Mouse (Mus musculus): Measurements from ENCODE around the gene Olfr56.
"Not testable (repeated sequence)": the region's sequence is repeated elsewhere in the genome, so short reads cannot be mapped to it uniquely, and the experiment has no call there.

Olfr56 gene

DNA sequence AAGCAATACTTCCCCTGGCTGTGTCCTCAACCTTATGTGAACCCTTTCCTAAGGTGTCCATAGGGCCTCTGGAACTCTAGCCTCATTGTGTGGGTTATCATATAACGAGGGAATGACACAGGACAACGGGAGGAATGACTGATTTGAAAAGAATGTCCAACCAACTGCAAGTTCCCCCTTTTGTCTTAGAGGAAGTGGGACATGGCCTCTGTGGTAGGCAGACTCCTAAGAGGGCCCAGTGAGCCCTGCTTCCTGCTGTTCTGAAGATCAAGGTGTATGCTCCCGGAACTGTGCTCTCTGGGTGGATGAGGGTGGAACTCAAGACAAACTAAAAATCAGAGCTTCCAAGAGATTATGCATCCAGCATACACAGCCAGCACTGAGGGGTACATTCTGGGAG is 81.4 kb downstream of the Olfr56 start:
- DNase-seq, result not testable (repeated sequence)

DNA sequence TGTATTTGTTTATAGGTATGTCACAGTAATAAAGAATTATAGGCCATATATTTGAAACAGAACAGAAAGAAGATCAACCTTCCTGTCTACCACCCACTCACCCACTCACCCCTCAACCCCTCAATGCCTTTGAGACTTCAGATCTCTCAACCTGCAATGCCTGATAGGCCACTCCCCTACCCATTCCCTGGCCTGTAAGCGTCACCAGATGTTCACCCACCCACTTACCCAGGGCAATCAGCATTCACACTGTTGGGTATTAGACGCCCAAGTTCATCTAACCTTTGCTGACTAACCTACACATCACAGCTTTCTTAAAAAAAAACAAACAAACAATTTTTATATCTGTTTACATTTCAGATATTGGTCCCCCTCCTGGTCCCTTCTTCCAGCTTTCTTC is 83.2 kb downstream of the Olfr56 start:
- not testable (repeated sequence) for DNase-seq

DNA sequence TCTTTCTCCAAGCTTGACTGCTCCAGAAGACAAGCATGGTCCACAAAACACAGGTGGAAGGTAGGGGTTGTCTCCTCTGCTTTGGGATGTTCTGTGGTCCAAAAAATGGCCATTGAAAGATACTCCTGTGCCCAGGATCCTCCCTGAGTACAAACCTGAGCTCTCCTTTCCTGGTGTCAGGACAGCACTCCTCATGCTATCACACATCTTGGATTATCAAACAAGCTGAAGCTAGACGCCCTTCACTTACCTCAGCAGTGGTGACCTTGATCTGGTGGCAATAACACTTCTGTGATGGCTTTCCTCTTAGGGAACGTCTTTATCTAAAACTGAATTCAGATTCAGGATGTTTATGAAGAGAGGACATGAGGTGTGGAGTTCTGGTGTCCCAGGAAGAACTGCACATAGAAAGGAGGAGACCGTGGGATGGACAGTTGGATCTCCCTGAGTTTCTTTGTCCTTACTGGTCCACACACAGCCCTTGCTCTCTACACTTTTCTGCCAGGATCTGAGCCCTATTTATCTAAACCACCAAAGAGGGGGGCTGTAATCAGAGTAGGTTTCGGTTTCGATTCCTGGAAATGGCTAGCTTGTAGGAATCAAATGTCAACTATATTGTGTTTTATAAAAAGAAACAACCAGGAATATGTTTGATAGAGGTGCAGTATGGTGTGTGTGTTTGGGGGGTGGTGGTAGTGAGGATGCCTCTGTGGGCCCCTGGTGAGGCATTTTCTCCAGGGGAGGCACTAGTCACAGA is 85.2 kb downstream of the Olfr56 start, which contains the start of gene Tgtp2:
Gene Tgtp2 (minus strand): TSS at position 494 of the 757 bp plus-strand sequence.
- DNase-seq, result not testable (repeated sequence)

DNA sequence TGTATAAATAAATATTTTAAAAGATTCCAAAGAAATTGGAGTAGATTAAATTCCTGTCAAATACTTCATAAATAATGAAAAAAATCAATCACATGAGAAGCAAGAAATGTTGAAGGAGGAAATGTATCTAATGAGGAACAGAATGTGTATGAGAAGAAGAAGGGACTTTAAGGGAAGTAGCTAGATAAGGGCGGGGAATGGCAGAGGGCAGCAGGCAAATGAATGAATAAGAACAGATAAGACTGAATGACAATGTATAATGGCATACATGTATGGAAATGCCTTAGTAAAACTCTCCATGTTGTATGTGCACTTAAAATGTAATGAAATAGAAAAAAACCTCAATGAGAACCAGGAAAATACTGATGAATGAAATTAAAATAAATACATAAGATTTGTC is 89.7 kb downstream of the Olfr56 start:
- no peak for DNase-seq

DNA sequence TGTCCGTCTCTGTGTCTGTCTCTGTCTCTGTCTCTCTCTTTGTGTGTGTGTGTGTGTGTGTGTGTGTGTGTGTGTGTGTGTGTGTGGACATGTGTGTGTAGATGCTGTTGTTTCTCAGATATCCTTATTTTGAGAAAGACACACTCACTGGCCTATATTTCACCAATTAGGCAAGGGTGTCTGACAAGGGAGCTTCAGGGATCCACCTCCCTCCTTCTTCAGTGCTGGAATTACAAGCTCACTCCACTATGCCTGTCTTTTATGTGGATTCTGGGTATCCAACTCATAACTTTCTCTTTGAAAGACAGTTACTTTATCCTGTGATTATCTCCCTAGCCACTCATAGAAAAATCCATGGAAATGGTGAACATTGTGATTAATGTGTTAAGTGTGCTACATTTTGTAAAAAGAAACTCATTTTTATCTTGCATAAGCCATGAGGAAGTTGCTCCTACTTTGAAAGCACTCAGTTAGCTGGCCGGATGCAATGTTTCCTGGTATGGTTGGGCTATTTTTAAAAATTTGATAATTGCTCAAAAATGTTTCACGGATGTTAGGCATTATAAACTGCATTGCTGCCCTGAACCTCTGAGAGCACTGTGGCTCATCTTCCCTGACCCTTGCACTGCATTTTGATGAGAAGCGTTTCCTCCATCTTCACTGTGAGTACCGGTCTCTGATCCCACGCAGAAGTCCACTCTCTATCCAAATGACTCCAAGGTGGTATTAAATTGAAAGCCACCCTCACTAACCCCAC is 97.5 kb downstream of the Olfr56 start, which contains the start of gene Ifi47:
Gene Ifi47 (plus strand): TSS at position 587 of the 757 bp plus-strand sequence.
- not testable (repeated sequence) for DNase-seq

DNA sequence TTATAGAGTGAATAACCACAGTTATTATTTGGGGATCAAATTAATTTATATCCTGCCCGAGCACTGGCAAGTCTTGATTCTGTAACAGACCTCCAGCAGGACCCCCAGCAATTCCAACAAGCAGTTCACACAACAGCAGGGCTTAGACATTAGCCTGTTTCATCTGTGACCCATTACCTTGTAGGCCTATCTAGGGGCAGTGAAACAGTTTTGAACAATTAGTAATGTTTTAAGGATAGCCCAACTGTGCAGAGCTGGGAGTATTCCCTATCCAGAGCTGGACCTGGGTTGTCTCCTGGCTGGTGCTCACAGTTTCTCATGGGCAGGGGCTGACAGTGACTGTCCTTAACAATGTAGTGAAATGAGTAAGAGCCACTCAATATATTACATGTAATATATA is 98.3 kb downstream of the Olfr56 start:
- DNase-seq, result no peak

DNA sequence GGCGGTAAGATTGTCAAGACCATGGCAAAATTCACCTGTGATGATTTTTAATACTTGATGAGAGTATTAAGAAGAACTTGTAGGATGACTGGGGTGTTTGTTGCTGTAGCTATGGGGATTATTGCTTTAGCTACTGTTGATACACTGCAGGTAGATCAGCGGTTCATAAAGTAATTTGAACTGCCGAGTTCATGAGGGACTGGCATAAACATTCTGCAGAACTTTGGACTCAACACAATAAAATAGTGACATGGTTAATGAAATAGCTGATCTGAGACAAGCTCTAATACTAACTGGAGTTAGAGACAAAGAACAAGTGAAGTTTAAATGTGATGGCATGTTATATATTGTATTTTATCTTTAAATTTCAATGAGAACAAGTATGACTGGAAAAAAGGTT is 100.0 kb downstream of the Olfr56 start:
- DNase-seq, result no peak

DNA sequence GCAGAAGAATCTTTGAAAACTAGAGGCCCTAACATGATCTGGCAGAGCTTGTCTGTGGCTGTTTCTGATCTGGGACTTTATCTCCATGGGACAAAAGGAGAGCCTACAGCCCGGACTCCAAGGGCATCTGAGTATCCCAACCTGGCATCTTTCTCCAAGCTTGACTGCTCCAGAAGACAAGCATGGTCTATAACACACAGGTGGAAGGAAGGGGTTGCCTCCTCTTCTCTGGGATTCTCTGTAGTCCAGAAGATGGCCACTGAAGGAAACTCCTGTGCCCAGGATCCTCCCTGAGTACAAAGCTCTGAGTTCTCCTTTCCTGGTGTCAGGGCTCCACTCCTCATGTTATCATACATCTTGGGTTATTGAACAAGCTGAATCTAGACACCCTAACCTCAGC is 101.9 kb downstream of the Olfr56 start:
- no peak for DNase-seq

DNA sequence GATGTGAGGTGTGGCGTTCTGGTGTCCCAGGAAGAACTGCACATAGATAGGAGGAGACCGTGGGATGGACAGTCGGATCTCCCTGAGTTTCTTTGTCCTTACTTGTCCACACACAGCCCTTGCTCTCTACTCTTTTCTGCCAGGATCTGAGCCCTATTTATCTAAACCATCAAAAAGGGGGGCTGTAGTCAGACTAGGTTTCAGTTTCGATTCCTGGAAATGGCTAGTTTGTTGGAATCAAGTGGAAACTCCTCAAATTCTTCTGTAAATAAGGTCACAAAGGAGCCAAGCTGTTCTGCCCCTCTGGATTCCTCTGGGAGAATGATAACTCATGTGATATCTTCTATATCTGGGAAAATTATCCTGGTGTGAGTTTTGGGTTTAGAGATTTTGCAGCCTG is 102.7 kb downstream of the Olfr56 start:
- DNase-seq, result no peak

DNA sequence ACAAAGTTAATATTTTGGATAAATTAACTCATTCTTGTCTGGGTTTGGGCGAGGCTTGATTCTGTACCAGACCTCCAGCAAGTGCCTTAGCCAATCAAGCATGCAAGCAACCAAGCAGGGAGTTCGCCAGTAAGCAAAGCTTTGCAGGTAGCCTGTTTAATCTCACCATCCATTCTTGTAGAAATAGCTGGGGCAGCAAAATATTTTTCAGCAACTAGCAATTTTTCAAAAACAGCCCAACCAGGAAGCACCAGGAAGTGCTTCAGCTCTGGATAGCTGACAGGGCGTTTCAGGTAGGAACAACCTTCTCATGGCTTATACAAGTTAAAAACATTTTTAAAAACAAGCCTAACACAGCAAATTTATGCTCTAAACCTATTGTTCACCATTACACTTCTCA is 103.2 kb downstream of the Olfr56 start:
- DNase-seq, result no peak

DNA sequence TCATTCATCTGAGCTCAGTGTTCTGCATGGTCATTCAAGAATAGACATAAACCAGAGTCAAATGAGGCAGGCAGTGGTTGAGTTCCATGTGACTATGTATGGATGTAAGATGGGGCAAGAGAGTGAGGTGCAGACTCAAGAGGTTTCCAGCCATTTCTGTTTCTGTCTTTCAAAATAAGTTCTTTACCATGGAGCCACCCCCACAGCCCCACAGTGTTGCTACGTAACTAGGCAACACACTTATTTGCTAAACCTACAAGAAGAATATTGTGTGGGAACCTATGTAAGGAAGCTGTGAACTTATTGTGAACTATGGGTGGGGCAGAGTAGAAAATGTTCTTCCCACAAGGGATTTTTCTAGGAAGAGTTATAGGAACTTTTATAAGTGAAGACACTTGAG is 104.5 kb downstream of the Olfr56 start:
- DNase-seq, result no peak

DNA sequence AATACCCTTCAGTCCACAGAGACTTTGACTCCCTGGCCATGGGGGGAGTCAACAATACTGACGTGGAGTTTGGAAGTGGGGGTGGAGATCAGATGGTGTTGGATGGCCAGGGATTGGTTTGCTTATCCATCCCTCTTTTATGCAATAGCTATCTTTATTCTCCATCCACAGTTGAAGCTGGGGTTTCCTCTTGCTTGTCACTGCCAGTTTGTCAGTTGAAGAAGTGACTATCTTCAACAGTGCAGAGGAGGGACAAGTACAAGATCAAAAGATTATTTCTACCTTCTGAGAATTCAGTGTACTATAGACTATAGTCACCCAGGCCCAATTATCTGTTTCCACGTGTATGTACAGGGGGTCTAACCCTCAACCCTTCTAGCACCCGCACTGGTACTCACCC is 105.1 kb downstream of the Olfr56 start:
- no peak for DNase-seq

DNA sequence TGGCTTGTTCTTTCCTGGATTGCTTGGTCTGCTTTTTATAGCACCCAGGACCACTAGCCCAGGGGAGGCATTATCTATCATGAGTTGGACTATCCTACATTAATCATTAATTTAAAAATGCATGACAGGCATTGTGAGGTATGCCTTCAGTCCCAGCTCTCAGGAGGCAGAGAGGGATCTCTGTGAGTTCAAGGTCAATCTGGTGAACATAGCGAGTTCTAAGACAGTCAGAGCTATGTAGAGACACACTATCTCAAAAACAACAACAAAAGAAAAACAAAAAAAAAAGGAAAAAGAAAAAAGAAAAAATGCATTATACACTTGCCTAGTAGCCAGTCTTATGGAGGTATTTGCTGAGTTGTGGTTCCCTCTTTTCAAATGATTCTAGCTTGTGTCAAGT is 105.7 kb downstream of the Olfr56 start:
- DNase-seq, result no peak

DNA sequence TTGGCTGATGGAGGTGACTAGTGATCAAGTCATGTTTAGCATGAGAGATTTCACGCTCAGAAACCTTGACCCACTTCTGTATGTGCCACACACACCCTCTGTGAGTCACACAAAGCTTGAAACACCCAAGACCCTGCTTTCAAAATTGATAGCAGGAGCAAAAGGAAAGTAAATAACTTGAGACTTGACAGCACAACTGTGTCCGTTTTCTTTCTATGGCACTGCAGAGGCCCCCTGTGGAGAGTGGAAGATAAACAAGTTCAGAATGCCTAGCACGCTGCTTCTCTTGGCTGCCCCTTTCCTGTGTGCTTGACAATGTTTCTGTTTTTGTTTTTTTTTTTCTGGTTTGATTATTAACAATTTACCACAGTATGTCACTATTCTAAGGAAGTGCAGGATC is 106.2 kb downstream of the Olfr56 start:
- DNase-seq, result peak; percentile 21

DNA sequence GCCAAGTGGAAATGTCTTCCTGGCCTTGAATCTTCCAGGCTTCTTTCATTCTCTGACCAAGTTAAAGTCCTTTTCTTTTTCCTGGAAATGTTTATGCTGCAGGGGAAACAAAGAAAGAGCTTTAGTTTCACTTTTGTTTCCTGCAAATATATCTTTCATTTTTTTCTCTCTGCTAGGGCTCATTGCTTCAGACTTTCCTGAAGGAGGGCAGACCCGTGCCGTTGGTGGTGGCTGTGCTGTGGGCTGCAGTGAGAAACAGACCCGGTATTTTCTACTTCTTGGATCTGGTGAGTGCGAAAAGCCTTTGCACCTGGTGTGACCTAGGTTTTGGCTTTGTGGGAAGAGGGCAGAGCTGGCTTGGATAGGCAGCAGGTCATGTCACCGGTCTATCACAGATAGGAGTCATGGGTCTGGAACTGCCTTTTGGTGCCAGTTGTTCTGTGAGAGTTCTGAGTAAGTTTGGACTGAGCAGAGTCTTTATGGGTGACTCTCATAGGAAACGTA is 108.2 kb downstream of the Olfr56 start:
- no peak for DNase-seq

DNA sequence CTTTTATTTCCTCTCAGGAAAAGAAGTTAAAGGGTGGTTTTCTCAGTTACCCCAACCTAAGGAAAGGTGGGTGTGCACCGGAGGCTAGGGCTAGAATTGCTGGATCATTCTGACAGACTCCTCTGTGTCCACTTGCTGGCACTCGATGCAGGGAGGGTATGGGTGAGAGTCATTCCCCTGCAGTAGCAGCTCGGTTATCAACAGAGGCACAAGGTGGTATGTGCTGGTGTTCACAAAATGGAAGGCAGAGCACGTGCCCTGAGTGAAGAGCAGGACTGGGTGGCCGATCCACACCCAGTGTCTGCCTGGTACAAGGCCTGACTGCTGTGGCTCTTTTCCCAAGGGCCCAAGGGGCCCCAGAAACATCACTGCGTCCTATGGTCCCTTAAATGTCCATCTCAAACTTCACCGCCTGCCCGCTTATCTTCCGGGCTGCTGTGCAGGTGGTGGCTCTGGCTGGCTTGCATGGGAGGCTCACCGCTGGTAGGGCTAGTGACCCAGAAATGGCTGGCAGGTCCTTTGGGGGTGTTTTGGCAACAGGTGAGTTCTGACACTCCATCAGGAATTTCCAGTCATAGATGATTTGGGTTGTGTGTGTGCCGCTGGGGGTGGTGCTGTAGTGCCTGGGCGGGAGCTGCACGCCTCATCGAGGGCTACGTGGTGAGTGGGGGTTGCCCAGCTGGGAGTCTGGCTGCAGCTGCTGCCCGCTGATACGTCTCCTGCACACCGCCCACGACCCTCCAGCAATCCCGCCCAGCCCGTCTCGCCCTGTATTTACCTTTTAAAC is 109.3 kb downstream of the Olfr56 start:
- peak; percentile 18 for DNase-seq

DNA sequence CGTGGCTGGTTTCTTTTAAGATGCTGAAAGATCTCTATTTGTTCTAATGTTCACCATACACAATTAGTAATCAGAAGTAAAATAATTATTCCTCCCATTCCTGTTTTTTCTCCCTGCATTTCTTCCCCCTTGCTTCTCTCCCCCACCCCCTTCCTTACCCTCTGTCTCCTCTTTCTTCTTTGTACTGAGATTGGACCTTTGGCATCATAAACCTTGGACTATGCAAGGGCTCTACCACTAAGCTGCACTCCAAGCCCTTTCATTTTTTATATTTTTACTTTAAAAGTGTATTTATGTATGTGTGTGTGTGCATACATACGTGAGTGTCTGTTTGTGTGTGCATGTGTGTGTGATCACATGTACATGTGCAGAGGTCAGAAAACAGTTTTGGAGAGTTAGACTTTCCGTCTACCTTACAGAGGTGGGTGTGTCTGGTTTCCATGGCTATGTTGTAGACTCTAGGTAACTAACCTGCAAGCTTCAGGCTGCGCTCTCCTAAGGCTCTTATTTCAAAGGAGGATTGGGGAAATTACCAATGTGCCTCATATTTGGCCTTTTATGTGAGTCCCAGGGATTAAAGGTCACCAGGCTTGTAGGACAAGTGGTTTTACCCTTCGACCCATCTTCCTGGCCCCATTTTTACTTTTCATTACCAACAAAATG is 110.4 kb downstream of the Olfr56 start:
- DNase-seq, result no peak

DNA sequence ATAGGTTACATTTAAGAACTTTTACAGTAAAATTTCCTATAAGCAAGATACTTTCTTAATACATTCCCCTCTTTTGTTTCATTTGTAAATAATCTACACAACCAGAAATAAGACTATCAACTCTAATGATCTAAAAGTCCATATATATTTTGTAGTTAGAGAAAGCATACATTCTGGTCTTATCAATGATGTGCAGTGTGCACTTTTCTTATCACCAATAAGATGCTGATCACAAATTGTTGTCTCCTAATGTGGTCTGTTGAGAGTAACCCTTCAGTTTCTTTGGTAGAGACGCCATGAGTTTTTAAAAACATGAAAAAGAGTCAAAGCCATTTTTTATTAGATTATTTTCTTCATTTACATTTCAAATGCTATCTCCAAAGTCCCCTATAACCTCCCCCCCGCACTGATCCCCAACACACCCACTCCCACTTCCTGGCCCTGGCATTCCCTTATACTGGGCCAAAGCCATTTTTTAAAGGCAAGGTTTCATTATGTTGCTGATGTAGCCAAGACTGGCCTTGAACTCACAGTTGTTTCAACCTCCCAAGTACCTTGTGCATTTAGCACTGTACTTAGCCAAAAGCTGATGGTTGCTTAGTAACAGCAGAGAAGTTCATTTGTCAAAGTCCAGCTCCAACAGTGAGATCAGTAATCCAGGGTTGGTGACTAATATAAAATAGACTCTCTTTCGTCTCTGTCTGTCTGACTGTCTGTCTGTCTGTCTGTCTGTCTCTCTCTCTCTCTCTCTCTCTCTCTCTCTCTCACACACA is 111.2 kb downstream of the Olfr56 start:
- DNase-seq, result no peak

DNA sequence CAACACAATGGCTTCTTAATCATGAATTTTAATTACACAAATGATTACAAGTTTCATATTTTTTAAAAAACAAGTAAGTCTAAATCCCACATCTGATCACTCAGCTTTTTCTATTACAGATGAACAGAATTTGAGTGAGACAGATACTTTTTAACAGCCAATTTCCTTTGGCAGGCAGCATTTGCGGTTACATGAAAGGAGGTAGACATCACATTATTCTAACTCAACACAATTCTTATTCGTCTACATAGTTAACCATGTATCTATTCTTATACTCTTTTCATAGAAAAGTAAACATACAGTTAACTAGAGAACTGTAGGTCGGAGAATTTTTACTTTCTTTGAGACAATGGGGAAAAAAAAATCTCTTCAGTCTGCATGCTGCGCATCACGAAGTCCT is 111.9 kb downstream of the Olfr56 start:
- no peak for DNase-seq

DNA sequence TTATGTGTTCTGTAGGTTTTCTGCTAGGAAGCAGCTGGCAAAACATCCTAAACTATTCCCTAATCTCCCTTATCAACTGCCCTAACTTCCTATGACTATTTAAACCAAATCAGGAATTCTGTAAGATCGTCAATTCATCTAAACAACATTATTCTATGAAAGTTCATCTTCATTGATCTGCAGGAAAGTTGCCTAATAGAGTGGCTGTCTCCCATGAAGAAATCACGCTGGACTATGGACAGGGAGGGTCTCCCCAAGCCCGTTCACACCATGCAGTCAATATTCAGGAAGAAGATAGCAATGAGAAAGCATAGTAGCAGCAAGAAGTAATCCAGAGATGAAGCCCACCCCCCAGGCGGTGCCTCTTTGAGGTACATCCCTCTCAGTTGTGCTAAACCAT is 112.5 kb downstream of the Olfr56 start:
- DNase-seq, result no peak

DNA sequence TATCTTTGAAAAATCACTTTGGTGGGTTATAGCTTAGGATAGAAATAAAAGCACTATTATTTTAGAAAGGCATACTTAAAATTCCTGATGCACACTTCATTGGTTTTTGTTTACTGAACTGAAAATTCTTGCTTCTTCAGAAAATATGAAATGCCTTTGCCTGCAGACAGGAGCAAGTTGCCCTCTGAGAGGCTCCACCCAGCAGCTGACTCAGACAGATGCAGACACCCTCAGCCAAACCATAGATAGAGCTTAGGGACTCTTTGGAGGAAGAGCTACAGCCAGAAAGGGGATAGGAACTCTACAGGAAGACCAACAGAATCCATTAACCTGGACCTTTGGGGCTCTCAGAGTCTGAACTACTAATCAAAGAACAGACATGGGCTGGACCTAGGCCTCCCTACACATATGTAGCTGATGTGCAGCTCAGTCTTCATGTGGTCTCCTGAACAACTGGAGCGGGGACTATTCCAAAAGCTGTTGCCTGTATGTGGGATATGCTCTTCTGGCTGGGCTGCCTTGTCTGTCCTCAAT is 113.4 kb downstream of the Olfr56 start:
- DNase-seq, result no peak

DNA sequence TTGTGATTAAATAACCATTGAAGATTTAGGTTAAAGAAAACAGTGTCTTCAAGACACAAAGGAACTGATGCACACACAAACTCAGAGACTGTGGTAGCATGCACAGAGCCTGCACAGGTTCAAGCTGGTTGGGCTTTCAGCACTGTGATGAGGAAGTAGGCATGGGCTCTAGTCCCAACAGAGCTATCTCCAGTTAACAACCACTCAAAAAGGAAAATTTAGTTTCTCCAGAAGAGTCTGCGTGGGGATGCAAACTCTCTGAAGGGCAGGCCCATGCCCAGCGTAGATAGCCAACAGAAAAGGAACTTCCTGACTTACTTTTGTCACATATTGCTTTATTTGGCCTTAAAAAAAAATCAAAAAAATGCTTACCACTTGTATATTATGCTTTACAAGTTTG is 114.1 kb downstream of the Olfr56 start:
- no peak for DNase-seq
